Mouse (Mus musculus) E14TG2a.4 (cell line): ENCODE results near the gene Gtpbp6.

Experiments used
- CTCF ChIP-seq: conservative IDR thresholded peaks from 2 replicates; pipeline ENCODE4 v1.5.1; 2014; ENCODE audit warnings: low read length
- POU5F1 ChIP-seq: IDR thresholded peaks from 2 replicates; pipeline ENCODE4 v1.6.1; 2014; ENCODE audit warnings: low read length, borderline replicate concordance

GRCm38 (mm10) chr5:110102853-110103625 is 5.0 kb downstream of the Gtpbp6 start:
- TF ChIP-seq CTCF (no peak), POU5F1 (no peak)
